Mouse (Mus musculus) induced T-regulatory cell, adult 2 months (primary cell): ENCODE measurements around the gene Exoc4.

ENCODE experiments used
- DNase-seq: peaks from one replicate; pipeline ENCODE4 v3.0.0-alpha.2; 2012; ENCODE audit warnings: low read depth

Exoc4 gene

DNA sequence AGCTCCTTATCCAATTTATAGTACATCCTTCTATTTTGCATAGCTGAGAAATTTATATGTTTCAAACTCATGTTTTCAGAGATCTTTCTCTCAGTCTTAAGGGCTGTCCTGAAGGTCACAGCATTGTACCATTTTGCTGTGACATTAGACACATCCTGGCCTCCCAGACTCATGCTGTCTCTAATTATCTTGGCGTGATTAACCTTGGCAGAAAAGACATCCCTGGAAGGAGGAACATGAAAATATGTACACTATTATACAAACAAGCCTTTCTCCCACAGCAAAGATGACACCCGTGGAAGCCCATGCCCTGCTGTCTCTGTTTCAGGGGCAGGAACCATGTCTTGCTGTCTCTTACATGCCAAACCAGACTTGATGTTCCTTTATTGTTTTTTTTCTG, 59.8 kb downstream of the Exoc4 start:
- no peak for DNase-seq

DNA sequence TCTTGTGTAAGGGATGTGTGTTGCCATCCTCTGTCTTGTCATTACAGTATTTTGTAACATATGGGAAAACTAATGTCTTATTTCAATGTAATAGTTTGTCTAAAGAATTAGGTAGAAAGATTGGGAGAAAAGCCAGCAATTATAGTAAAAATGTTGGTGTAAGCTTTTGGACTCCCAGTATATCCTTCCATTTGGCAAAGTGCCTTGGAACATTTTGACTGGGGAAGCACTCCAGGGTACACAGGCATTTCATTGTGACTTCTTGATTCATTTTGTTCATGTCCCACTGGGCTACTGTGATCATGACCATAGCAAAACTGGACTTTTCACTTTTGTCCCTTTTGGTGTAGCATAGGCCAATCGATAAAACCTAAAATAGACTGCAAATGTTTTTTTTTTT, 61.6 kb downstream of the Exoc4 start:
- DNase-seq = no peak

DNA sequence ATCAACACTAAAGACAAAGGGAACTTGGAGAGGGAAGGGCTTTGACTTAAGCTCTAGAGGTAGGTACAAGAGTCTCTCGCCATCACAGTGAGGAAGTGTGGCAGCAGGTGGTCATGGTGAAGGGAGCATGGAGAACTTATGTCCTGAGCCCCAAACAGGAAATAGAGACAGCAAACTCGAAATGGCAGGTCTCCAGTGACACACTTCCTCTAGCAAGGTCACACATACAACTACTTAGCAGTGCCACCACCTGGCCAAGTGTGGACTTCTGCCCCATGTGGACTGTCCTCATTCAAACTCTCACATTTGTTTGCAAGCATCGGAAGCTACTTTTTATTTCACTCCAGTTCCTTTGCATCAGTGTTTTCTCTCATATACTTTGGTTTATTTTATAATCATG, 74.0 kb downstream of the Exoc4 start:
- peak; percentile 10 for DNase-seq

DNA sequence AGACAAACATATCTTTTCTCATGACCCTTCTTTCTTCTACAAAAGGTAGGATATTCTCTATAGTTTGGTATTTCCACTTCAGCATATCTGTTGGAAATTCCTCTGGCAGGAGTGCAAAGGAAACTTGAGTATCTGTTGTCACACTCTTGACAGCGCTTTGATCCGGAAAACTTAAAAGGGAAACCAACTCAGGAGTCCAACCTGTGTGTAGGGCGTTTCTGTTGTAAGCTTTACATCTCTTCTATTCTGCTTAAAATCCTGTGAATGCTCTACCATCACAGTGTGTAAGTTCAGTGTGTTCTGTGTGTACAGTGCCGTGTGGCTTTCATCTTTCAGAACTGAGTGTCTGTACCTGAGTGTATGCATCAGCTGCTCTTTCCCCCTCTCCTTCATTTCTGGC, 74.5 kb downstream of the Exoc4 start:
- DNase-seq = no peak

DNA sequence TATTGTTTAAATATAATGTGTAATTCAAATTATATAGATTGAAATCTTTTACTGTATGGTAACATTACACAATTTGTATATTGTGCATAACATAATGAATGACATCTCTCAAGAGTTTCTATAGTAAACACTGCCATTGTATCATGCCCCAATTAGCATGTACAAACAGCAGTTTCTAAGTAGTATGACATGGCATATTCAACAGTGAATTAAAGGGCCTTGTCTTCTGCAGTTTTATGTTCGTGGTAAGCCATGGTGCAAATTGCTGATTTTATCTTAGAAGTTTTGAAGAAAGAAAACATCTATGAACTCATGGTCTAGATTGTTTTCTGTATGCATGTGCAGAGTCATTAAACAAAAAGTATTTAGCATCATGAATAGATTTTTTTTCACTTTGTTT, 79.4 kb downstream of the Exoc4 start:
- DNase-seq = no peak

GRCm38 (mm10) chr6:33347088-33347775, 98.3 kb downstream of the Exoc4 start:
- DNase-seq = no peak

DNA sequence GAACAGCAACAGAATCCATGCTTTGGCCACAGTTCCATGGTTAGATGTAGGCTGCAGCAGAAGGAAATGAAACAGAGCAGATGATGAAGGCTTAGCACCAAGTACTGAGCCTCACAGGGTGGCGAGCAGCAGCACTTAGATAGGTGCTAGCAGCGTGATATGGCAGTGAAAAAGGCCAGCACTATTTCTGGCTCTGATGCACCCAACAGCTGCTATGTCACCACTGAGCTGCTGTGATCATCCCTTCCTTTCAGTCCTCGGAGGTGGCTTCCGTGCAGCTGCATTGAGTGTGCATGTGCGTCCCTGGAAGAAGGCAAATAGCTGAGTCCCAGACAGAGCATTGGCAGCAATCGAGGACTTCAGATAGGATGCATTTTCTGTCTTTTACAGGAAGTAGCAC, 112.7 kb downstream of the Exoc4 start:
- DNase-seq = no peak

- DNase-seq = no peak
Observed at GRCm38 (mm10) chr6:33380517-33380916, 131.6 kb downstream of the Exoc4 start.

- DNase-seq = no peak
Observed at GRCm38 (mm10) chr6:33382176-33382575, 133.3 kb downstream of the Exoc4 start.

GRCm38 (mm10) chr6:33392020-33392419, 143.1 kb downstream of the Exoc4 start:
- peak; percentile 33 for DNase-seq

DNA sequence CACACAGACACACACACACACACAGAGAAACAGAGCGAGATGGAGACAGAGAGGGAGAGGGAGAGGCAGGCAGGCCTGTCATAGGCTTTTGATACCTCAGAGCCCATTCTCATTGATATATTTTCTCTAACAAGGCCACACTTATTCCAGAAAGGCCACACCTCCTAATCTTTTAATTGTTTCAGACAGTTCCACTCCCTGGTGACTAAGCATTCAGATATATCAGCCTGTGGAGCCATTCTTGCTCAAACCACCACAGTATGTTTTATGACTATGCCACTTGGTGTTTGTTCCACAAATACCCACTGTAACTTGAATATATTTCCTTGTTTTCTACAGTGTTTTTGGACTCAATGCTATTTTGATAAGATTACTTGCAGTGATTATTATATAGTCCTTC, 150.6 kb downstream of the Exoc4 start:
- DNase-seq = no peak

DNA sequence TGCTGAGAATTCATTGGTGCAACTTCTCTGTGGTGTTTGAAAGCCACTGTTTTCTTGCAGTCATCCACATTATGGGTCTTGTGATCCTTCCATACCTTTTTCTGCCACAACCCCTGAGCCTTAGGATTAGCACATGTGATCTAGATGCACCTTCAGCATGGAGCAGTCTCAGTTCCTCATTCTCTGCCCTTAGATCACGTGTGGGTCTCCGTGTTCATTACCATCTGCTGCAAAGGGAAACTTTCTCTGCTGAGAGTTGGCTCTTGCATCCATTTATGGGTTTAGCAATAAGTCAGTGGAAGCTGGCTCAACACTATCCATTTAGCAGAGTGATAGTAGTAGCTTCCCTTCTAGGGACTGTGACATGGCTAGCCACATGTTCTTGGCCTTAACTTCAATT, 152.3 kb downstream of the Exoc4 start:
- DNase-seq = no peak

DNA sequence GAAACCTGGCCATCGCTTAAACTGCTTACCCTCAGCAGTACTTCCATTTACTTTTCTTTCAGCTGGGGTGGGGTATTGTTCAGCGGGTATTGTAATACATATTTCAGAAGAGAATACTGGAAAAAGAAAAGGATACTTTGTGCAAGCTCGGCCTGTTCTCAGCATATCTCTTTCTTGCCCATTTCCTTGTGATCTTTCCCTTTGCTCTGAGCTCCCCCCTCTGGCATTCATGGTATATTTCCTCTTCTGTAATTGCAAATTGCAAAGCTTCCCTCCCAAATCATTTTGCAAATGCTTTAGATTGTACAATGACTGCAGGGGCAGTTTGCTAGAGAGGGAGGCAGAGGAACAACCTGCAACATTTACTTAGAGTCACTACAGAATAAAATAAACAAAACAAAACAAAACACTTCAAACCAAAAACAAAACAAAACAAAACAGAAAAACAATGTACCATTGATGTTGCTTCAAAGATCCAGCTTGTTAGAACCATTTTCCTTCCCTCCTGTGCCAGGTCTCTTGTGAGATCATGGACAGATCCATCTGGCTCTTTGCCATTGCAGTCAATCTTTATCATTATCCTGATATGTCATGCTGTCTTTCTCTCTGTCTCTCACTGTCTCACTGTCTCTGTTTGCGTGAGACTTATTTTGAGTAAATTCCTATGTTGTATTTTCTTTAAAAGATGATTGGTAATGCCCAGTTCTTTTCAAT, 156.8 kb downstream of the Exoc4 start:
- no peak for DNase-seq

DNA sequence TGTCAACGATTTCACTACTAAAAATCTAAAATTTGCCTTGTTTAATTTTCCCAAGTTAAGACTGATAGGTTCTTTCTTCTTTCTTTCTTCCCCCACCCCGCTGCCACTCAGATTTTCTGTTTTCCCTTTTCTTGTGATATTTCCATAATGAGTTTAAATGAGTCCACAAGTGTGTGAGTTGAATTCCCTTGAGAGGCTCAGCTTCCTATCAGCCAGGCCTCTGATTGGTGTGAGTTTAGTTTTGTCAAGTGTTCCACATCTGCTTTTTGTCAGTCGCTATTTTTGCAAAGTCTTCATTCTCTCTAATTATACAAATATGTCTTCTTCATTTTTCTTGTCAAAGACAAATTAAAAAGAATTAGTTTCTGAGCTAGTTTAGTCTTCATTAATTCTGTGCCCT, 160.7 kb downstream of the Exoc4 start:
- DNase-seq = no peak

GRCm38 (mm10) chr6:33425007-33425406, 176.1 kb downstream of the Exoc4 start:
- no peak for DNase-seq

DNA sequence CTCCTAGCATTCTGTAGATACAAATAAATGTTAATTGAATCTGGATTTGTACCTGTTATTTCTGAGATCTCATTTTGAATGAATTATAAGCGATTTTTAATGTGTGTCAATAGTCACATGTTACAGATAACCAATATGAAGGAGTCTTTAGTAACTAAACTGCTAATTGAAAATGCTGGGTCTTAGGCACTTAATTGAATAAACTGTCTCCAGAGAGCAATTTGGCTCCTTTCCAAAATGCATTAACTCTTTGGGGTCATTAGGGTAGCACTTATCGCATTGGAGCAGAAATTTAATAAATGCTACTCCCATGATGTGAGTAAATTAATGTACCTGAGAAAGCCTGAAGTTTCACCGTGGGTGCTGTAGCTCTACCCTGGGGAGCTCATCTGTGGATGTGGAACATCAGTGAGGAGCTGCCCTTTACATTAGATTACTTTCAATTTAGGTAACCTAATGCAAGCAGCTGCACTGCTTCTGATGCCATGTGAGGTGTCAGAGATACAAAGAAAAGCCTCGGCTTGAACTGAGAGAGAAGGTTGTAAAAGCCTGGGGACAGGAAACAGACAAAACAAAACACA, 182.4 kb downstream of the Exoc4 start:
- DNase-seq = no peak

- DNase-seq = no peak
Observed at GRCm38 (mm10) chr6:33440508-33440907, 191.6 kb downstream of the Exoc4 start.

DNA sequence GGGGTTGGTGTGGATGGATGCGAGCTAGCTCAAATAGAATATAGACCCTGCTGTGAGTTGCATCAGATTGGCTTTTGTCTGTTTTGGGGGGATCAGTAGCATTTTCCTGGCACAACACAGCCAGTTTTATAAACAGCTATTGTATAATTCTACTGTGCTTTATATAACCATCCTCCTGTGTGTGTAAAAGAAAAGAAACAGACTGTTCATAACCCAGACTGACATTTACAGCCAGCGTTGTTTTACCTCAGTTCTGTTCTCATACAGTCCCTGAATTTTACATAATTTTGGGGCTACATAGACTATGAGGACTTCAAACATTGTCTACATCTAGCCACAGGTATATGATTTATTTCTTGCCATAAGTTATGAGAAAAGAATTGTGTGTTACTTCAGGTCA, 204.9 kb downstream of the Exoc4 start:
- DNase-seq = no peak

DNA sequence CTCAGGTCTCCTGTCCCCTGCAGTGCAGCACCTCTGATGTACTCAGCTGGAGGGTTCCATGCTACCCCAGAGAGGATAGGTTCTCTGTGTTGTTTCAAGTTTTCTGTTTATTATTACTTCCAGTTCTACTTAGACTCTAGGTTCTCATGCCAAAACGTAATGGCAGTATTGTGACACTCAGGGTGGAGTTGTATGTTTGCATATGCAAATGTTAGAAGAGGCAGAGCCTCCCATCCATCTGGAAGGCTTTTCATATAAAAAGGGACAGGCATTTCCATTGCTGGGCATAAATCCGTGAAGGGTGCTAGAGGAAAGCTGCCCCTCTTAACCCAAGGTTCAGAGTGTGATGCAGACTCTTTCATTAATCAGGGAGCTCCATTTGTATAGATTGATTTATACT, 205.5 kb downstream of the Exoc4 start:
- DNase-seq = no peak

DNA sequence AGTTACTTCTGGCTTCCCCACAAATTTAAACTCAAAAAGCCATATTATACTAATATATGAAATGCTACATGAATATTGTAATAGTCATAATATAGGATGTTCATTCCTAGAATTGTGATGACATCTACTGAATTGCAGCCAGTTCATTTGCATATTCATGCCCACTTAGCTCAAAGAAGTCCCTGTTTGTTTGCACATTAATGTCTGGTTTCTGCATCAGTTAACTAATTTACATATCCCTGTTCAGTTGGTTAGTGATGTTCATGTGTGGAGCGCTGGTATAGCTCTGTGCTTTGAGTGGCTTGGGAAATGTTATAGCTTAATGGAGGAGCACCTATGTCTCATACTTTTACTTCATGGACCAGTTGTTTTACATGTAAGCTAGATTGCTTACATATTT, 206.4 kb downstream of the Exoc4 start:
- DNase-seq = no peak

DNA sequence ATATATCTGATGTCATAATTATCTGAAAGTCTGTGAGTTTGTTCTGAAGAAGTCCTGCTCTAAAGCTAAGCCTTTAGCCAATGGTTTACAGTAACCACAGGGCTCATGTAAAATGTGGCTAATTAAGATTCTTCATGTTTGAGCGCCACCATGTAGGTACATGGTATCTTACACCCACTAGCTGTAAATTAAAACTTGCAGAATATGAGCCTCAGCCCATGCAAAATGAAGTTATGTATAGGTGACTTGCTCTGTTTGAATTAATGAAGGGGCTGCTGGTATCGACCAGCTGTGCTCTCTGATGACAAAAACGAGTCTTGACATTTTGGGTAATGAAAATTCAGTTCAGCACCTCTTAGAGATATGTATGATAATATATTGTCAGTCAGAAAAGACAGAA, 216.0 kb downstream of the Exoc4 start:
- no peak for DNase-seq

- no peak for DNase-seq
Observed at GRCm38 (mm10) chr6:33465392-33465791, 216.5 kb downstream of the Exoc4 start.

DNA sequence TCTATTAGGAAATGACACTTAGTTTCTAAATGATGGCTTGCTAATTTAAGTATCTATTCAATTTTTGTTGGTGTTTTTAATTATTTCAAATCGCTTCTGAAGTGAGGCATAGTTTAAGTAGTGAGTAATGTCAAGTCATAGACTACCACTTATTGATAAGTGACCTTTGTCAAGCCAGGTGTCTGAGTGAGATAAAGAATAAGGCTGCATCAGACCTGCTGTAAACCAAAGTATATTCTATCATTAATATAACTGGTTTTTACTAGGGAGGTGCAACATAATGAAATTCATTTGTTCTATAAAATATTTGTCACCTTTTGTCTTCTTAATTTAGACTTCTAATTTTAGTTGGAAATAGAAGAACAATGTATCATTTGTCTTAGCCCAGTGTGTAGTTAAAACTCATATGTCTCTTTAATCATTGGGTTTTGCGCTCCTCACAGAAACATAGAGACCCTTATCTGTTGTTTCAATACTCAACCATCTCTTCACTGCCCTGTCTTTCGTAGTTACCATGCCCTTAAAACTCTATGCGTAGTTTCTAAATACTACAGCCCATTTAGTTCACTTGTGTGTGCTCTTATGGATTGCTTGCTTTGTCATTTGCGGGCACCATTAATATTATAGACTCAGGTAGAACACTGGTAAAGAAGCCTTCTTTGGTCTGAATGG, 217.4 kb downstream of the Exoc4 start:
- DNase-seq = no peak
